Mouse (Mus musculus): ENCODE measurements around the gene Klhdc3.
A peak's percentile ranks its signal among the peaks of the same experiment; 100 is the strongest.

Gene Klhdc3

DNA sequence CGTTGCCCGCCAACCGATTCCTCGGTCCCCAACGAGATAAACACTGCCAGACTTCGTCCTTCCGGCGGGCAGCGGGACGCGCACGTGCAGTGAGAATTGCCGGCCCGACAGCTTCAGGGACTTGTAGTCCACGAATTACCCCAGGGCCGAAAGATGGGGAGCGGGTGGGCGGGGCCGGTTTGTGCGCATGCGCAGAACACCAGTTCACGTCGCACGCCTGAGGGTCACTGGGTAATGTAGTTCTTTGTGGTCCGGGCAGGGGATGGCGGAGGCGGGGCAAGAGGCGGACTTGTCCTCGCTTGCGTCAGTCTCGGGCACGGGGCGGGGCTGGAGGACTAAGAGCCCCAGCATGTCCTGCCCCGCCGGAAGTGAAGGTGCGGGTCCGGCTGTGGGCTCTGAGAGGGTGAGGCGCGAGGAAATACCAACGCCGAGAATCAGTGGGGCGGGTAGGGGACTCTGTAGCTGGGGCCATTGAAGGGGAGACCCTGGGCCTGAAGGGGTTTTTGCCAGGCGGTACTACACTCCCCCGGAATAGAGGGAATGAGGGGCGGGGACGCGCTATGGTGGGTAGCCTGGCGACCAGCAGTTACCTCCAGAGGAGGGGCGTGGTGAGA, at the start of gene Klhdc3:
Gene Klhdc3, minus strand, starts transcription at position 155 of the 614 bp plus-strand sequence.
- DNase-seq = peak; percentile 100

DNA sequence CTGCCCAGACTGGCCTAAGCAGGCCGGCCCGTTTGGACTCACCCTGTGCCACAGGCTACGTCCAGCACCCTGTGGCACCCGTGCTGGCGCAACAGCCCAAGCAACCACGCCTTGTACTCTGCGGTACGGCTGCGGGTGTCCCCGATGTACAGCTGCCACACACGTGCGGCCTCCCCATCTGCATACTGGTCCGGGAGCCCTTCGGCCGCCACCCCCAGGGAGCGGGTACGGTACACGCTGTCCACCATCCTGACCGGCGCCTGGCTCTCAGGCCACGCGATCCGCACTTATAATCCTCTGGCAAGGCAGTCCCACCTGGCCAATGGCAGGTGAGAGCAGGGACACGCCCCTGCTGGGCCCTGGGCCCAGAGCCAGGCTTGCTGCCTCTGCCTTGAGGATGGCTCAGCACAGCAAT, 48.2 kb upstream of the Klhdc3 start, which contains the start of gene Gnmt:
Gene Gnmt, minus strand, starts transcription at position 265 of the 415 bp plus-strand sequence.
- peak; percentile 46 for DNase-seq

DNA sequence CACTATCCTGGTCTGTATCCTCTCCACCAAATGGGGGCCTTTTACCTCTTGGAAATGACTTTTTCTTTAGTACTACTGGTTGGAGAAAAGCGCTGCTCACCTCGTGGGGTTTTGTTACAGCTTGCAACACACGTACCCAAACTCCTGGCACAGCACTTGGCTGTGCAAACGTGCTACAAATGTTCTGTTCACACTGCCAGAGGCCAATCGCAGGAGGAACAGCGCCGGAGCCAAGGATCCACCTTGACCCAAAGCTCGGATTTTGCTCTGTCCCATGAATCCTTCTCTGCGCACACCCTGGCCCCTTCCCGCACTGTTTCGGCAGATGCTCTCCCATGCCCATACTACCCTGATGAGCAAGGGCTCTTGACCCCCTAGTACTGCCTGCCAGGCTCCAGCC, 47.8 kb upstream of the Klhdc3 start:
- DNase-seq = no peak

- no peak for DNase-seq
These were observed 47.3 kb upstream of the Klhdc3 start for GRCm38 (mm10) chr17:46728021-46728420.

DNA sequence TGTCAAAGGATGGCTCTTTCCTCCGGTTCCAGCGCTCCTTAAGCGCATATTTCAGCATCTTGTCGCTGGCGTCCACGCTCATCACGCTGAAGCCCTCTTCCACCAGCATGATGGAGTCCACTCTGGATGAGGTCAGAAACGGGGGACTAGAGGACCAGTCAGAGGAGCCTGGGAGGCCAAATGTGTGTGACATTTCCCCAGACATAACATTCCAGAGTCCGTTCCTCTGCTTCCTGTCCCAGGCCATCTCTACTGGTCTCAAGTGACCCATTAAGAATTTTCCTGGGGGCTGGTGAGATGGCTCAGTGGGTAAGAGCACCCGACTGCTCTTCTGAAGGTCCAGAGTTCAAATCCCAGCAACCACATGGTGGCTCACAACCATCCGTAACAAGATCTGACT, 46.6 kb upstream of the Klhdc3 start:
- DNase-seq = no peak

- no peak for DNase-seq
These were observed 45.3 kb upstream of the Klhdc3 start for GRCm38 (mm10) chr17:46725731-46726645.

DNA sequence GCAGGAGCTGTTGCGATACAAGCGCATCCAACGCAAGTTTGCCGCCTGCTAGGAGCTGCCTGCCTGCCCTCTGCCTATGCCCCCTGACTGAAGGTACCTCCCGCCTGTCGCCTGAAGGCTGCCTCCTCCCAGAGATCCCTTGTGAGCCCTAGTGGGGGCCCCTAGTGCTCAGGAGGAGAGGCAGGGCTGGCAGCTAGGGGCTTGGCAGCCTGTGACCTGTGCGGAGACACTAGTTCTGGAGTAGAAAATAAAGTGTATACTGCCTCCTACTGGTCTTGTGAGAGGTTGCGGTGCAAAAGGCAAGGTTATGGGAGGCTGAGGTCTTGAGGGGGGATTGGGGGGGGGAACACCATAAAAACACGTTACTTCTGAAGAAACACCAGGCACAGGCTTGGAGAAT, 44.6 kb upstream of the Klhdc3 start:
- DNase-seq = peak; percentile 38

DNA sequence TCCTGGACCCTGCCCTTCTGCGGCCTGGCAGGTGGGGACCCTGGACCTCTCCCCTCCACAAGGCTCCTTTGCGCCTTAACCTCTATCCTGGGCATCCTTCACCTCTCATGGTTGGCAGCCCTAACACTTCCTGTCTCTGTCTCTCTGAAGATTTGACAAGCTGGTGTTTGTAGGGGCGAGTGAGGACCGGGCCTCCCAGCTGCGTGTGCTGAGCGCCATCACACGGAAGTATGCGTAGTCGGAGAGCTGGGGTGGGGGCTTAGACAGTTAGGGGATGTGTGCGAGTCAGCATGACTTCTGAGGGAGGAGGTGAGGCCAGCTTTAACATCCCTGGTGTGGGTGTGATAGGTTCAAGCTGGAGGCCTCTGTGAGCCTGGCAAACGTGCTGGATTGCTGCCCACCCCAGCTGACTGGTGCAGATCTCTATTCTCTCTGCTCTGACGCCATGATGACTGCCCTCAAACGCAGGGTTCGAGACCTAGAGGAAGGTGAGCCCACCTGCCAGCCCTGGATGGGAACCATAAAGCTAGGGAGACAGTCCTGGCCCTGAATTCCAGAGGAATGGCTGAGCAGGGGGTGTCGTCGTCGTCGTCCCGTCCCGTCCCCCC, 43.9 kb upstream of the Klhdc3 start:
- DNase-seq = no peak

GRCm38 (mm10) chr17:46721077-46721476, 40.4 kb upstream of the Klhdc3 start:
- DNase-seq = no peak

GRCm38 (mm10) chr17:46714756-46715481, 34.2 kb upstream of the Klhdc3 start:
- DNase-seq = no peak

DNA sequence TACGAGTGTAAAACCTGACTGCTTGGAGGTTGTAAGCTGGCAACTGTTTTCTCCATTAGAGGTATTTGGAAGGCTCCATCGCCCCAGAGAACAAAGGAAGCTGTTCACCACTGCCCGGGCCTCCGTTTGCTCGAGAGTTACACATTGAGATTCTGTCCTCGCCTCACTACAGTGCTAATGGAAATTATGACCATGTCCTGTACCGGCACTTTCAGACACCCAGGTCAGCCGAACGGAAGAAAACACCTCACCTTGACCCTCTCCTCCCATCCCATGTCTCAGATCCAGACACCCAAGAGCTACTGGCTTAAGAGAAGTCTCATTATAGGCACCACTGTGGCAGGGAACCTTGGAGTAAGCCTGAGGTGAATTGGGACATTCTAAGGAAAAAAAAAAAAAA, 33.1 kb upstream of the Klhdc3 start:
- DNase-seq = no peak

DNA sequence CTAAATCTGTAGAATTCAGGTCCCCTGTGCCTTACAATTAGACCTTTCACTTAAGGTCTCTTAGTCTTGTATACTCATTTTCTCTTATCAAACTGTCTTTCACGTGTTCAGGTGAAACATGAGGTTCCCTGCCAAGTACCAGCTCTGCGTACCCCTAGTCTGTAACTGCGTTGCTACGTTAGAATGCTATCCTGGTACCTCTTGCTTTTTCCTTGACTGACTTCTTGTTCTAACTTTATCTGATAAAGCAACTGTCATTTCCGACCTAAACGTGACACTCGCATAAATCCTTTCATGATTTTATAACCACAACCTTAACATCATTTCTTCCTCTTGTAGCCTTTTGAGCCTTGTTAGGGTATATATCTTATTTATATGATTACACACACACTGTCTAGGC, 31.7 kb upstream of the Klhdc3 start:
- no peak for DNase-seq

DNA sequence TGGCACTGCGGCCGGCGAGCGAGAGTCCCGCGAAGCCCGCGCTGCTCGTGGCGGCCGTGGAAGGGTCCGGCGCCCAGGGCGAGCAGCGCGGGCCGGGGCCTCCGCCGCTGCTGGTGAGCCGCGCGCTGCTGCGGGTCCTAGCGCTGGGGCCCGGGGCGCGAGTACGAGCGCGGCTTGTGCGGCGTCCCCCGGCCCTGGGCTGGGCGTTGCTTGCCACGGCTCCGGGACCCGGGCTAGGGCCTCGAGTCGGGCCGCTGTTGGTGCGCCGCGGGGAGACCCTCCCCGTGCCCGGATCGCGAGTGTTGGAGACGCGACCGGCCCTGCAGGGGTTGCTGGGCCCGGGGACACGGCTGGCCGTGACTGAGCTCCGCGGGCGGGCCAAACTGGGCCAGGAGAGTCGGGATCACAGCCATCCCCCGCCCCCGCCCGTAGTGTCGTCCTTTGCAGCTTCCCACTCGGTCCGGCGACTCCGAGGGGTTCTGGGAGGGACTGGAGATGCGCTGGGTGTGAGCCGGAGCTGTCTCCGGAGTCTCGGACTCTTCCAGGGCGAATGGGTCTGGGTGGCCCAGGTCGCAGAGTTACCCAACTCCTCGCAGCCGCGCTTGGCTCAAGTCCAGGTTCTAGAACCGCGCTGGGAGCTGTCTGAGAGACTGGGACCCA, 31.0 kb upstream of the Klhdc3 start:
- peak; percentile 45 for DNase-seq

DNA sequence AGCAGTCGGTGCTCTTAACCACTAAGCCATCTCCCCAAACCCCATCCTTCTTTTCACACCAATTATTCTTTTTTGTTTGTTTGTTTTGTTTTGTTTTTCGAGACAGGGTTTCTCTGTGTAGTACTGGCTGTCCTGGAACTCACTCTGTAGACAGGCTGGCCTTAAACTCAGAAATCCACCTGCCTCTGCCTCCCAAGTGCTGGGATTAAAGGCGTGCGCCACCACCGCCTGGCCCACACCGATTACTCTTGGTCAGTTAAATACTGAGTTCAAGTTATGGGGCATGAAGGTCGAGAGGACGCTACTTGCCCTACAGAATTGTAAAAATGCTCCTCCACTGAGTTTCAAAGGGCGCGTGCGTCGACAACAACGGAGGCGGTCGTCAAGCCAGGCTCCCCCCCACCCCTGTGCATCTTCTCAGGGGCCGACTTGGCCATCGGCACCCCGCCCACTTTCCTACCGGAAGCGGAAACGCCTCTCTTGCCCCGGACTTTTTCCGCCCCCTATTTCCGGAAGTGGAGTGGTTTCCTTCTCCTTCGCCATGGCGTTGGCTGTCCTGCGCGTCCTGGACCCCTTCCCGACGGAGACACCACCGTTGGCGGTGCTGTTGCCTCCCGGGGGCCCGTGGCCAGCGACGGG, 30.4 kb upstream of the Klhdc3 start, which contains the start of gene Pex6:
Gene Pex6, plus strand, starts transcription at position 505 of the 639 bp plus-strand sequence.
- peak; percentile 90 for DNase-seq

GRCm38 (mm10) chr17:46706375-46707089, 25.8 kb upstream of the Klhdc3 start:
- no peak for DNase-seq

DNA sequence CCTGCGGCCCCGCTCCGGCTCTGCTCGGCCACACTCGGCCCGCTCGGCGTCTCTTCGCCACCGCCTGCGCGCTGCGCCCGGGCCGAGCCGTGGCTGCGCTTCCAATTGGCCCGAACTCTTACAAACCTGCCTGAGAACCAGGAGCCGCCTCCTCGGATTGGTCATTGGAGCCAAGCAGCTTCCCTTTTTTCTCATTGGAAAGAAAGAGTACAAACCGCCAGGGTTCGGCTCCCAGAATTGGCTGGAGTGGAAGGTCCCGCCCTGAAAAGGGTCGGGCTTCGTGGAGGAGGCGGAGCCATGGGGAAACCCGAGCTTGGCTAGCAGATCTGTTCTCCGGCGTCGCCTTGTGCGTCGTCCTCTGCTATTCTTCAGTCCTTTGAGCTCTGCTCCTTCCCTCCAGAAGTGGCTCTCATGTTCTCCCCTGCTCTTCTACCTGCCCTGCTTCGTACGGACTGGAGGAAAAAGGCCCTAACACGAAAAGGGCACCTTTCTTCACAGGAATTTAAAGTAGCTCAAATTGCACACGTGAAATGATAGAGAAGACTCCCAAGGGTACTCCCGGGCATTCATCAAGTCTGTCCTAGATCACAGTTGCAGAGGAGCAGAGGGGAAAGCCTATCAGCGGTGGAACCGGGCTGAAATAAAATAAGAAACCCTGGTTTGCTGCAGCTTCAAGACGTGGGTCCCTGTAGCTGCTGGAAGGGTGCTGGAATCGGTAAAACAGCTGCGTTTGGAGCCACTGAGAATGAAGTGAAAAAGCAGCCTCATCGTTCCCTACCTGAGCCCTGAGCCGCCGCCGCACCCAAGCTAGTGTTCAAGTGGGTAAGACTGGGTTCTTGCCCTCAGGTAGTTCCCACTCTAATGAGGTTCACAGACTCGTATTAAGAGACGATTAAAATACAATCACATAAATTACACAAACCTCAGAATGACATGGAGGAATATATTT, 24.4 kb upstream of the Klhdc3 start, which contains the start of gene Ppp2r5d:
Gene Ppp2r5d, minus strand, starts transcription at position 225 of the 949 bp plus-strand sequence.
- DNase-seq = peak; percentile 96

DNA sequence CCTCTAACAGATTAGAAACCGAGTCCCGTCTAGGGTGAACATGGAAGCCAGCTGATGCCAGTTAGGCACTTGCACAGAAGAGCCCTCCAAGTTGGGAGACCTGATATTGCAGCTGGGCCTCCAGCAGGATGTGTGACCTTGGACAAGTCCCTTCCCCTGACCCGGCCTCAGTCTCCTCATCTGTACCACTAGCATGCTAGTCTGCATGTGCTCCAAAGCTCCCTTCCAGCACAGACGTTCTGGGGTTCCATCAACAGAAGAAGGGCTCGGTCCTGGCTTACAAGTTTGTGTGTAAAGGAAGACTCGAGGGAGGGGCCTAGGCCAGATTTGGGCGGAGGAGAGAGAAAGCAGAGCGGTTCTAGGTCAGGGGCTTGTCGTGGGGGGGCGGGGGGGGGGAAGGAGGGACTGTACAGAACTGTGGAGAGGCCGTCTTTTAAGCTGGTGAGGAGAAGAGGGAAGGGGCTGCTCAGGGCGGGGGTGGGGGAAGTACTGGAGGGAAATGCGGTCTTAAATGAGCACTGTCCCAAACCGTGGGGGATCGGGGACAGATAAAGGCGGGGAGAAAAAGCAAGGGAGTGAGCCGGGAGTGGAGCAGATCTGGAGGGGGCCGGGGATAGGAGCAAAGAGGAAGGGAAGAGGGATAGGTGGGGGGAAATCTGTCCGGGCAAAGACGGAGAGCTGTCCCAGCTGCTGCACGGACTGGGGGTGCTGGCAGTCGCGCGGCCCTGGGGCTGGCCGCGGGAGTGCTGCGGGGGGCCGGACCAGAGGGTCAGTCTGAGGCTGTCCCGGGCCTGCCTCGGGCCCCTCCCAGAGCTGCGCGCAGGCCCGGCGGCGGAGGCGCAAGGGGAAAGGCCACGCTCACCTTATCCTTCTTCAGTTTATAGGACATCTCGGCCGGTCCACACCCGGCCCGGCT, 23.5 kb upstream of the Klhdc3 start:
- peak; percentile 16 for DNase-seq

GRCm38 (mm10) chr17:46702506-46702905, 21.8 kb upstream of the Klhdc3 start:
- DNase-seq = no peak

- DNase-seq = no peak
These were observed 21.4 kb upstream of the Klhdc3 start for GRCm38 (mm10) chr17:46702100-46702499.

Measured in liver (tissue).